Comparison of ENCODE assay signal across 9 mouse cellular contexts in the genomic region with DNA sequence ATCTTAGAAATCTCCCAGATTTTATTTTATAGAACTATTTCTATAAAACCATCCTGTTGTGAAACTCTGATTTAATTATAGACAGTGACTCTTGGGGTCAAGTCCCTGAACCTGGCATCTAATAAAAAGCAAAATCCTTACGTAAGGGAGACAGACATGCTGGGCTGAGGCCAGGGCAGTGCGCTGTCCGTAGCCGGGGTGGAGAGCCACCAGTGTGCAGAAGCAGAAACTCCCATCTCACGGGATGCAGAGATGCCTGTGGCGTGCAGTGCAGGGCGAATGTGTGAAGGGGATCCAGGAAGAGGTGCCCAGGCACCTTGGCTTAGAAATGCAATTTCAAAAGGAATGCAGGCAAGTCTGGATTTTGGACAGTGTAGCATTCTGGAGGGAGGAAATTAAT.
DNase-seq lines count a peak whose midpoint lies in the region; ATAC-seq lines count a peak whose summit lies in the region.
"Had no signal": no experiment of that assay in that cellular context is flagged by ENCODE, and none has a peak within 500 bp of the region (broad histone marks: within the 10 kb centered on the region; RNA-seq: fewer than 3 reads in every experiment).

No protein-coding gene starts in this region.

- no peak overlapping the region for H3K4me3 ChIP-seq in forebrain, embryonic 12.5 days (replicated peaks)
- no peak overlapping the region for H3K4me3 ChIP-seq in forebrain, embryonic 14.5 days (ENCODE audit: low read depth, low read length)
- no peak overlapping the region for H3K4me3 ChIP-seq in midbrain, embryonic 11.5 days (ENCODE audit: low read depth, low read length)
- no peak overlapping the region for H3K4me3 ChIP-seq in midbrain, embryonic 14.5 days (replicated peaks; ENCODE audit: low read depth, low read length)
- H3K4me3 ChIP-seq in midbrain, embryonic 15.5 days, result no peak overlapping the region
- H3K4me3 ChIP-seq: embryonic facial prominence, embryonic 15.5 days had no signal

- H3K27ac ChIP-seq in forebrain, embryonic 12.5 days, result no peak overlapping the region
- H3K27ac ChIP-seq in forebrain, embryonic 14.5 days (ENCODE audit: low read depth, low read length), result no peak overlapping the region
- H3K27ac ChIP-seq in midbrain, embryonic 11.5 days (ENCODE audit: low read depth, low read length), result no peak overlapping the region
- no peak overlapping the region for H3K27ac ChIP-seq in midbrain, embryonic 14.5 days (replicated peaks; ENCODE audit: low read depth, low read length)
- H3K27ac ChIP-seq in midbrain, embryonic 15.5 days, result no peak overlapping the region
- H3K27ac ChIP-seq: embryonic facial prominence, embryonic 15.5 days had no signal

- H3K36me3 ChIP-seq in forebrain, embryonic 12.5 days (replicated peaks), result peaks cover 17% of the 10 kb centered on the region
- peaks cover 12% of the 10 kb centered on the region for H3K36me3 ChIP-seq in forebrain, embryonic 14.5 days (ENCODE audit: control insufficient read depth, insufficient read depth, low read length)
- H3K36me3 ChIP-seq in midbrain, embryonic 11.5 days (ENCODE audit: control insufficient read depth, insufficient read depth, low read length), result no peaks in the 10 kb centered on the region; the same call in 1 of the 2 replicates
- peaks cover 13% of the 10 kb centered on the region for H3K36me3 ChIP-seq in midbrain, embryonic 14.5 days (ENCODE audit: control insufficient read depth, insufficient read depth, low read length)
- no peaks in the 10 kb centered on the region for H3K36me3 ChIP-seq in midbrain, embryonic 15.5 days (replicated peaks)

- ATAC-seq in forebrain, embryonic 12.5 days (ENCODE audit: low FRiP score), result 0 out of 2 replicates have a peak, but pooled peaks have one; percentile 18
- ATAC-seq in forebrain, embryonic 14.5 days, result no peak
- 0 out of 2 replicates have a peak, but pooled peaks have one; percentile 12 for ATAC-seq in midbrain, embryonic 11.5 days (ENCODE audit: low FRiP score)
- no peak for ATAC-seq in midbrain, embryonic 14.5 days (ENCODE audit: low FRiP score, low TSS enrichment)
- ATAC-seq in midbrain, embryonic 15.5 days (replicated peaks), result peak; percentile 51; the same call in 1 of the 2 replicates
- ATAC-seq in megakaryocyte-erythroid progenitor cell, adult 5-6 weeks (replicated peaks; ENCODE audit: low FRiP score, low TSS enrichment, poor library complexity, severe bottlenecking), result no peak

- no peak overlapping the region for H3K9ac ChIP-seq in forebrain, embryonic 12.5 days
- no peak overlapping the region for H3K9ac ChIP-seq in forebrain, embryonic 14.5 days (ENCODE audit: low read length)
- no peak overlapping the region for H3K9ac ChIP-seq in midbrain, embryonic 11.5 days (ENCODE audit: low read length)
- no peak overlapping the region for H3K9ac ChIP-seq in midbrain, embryonic 14.5 days (replicated peaks; ENCODE audit: low read length)
- no peak overlapping the region for H3K9ac ChIP-seq in midbrain, embryonic 15.5 days
- H3K9ac ChIP-seq: embryonic facial prominence, embryonic 15.5 days had no signal

- WGBS in forebrain, embryonic 12.5 days, result 76% methylated on average over 7 of the region's 7 CpGs
- 84% methylated on average over 7 of the region's 7 CpGs for WGBS in forebrain, embryonic 14.5 days
- 73% methylated on average over 7 of the region's 7 CpGs for WGBS in midbrain, embryonic 11.5 days
- 76% methylated on average over 7 of the region's 7 CpGs for WGBS in midbrain, embryonic 14.5 days
- WGBS in midbrain, embryonic 15.5 days, result 71% methylated on average over 7 of the region's 7 CpGs

- H3K27me3 ChIP-seq in forebrain, embryonic 12.5 days, result no peaks in the 10 kb centered on the region
- H3K27me3 ChIP-seq in forebrain, embryonic 14.5 days (replicated peaks; ENCODE audit: control insufficient read depth, insufficient read depth, low read length), result no peaks in the 10 kb centered on the region
- H3K27me3 ChIP-seq in midbrain, embryonic 11.5 days (ENCODE audit: control insufficient read depth, insufficient read depth, low read length), result no peaks in the 10 kb centered on the region
- H3K27me3 ChIP-seq in midbrain, embryonic 14.5 days (ENCODE audit: control insufficient read depth, insufficient read depth, low read length), result no peaks in the 10 kb centered on the region
- no peaks in the 10 kb centered on the region for H3K27me3 ChIP-seq in midbrain, embryonic 15.5 days (replicated peaks)
- H3K27me3 ChIP-seq: embryonic facial prominence, embryonic 15.5 days had no signal

- H3K4me1 ChIP-seq in forebrain, embryonic 12.5 days, result peaks cover 19% of the 10 kb centered on the region
- peaks cover 5% of the 10 kb centered on the region for H3K4me1 ChIP-seq in forebrain, embryonic 14.5 days (ENCODE audit: control insufficient read depth, insufficient read depth, low read length)
- peaks cover 12% of the 10 kb centered on the region for H3K4me1 ChIP-seq in midbrain, embryonic 11.5 days (ENCODE audit: control insufficient read depth, insufficient read depth, low read length)
- H3K4me1 ChIP-seq in midbrain, embryonic 14.5 days (ENCODE audit: control insufficient read depth, insufficient read depth, low read length), result peaks cover 4% of the 10 kb centered on the region; the same call in 1 of the 2 replicates
- peaks cover 8% of the 10 kb centered on the region for H3K4me1 ChIP-seq in midbrain, embryonic 15.5 days
- H3K4me1 ChIP-seq: embryonic facial prominence, embryonic 15.5 days had no signal

- no peak overlapping the region for H3K4me2 ChIP-seq in forebrain, embryonic 12.5 days
- no peak overlapping the region for H3K4me2 ChIP-seq in forebrain, embryonic 14.5 days (ENCODE audit: low read length)
- no peak overlapping the region for H3K4me2 ChIP-seq in midbrain, embryonic 11.5 days
- no peak overlapping the region for H3K4me2 ChIP-seq in midbrain, embryonic 14.5 days (ENCODE audit: low read length)
- no peak overlapping the region for H3K4me2 ChIP-seq in midbrain, embryonic 15.5 days
- H3K4me2 ChIP-seq: embryonic facial prominence, embryonic 15.5 days had no signal

- DNase-seq in forebrain, embryonic 14.5 days (ENCODE audit: low spot score), result no peak
- DNase-seq in midbrain, embryonic 11.5 days (ENCODE audit: low spot score, missing footprints), result peak; percentile 79
- DNase-seq in midbrain, embryonic 14.5 days, result no peak
- DNase-seq in forelimb bud, embryonic 11.5 days (ENCODE audit: low read depth, low spot score), result peak; percentile 31
- DNase-seq in thymus, adult 18-20 months, result no peak

- no peaks in the 10 kb centered on the region for H3K9me3 ChIP-seq in forebrain, embryonic 12.5 days
- H3K9me3 ChIP-seq in forebrain, embryonic 14.5 days (replicated peaks; ENCODE audit: control insufficient read depth, low read length), result no peaks in the 10 kb centered on the region
- no peaks in the 10 kb centered on the region for H3K9me3 ChIP-seq in midbrain, embryonic 11.5 days (ENCODE audit: control insufficient read depth, low read length)
- H3K9me3 ChIP-seq in midbrain, embryonic 14.5 days (ENCODE audit: control insufficient read depth, low read length), result no peaks in the 10 kb centered on the region
- H3K9me3 ChIP-seq in midbrain, embryonic 15.5 days, result no peaks in the 10 kb centered on the region
- H3K9me3 ChIP-seq: embryonic facial prominence, embryonic 15.5 days had no signal

Comparison
In these comparisons a context has a peak if more than half of its experiments do, and no peak if none do; other contexts are left out.
1. ATAC-seq: peak in forebrain, embryonic 12.5 days (single experiment), midbrain, embryonic 11.5 days (single experiment) and midbrain, embryonic 15.5 days (single experiment); none in forebrain, embryonic 14.5 days (single experiment), midbrain, embryonic 14.5 days (single experiment) and megakaryocyte-erythroid progenitor cell, adult 5-6 weeks (single experiment).
2. DNase-seq: peak in midbrain, embryonic 11.5 days (single experiment) and forelimb bud, embryonic 11.5 days (single experiment); none in forebrain, embryonic 14.5 days (single experiment), midbrain, embryonic 14.5 days (single experiment) and thymus, adult 18-20 months (0 of 2).